Mouse (Mus musculus) thymus, adult 2 months (tissue): ENCODE measurements around the gene Matn1.

Experiments used
- CTCF ChIP-seq: fragments of 200-500 bp; IDR thresholded peaks from 2 replicates; pipeline ENCODE4 v1.5.1; 2012; ENCODE audit warnings: mild to moderate bottlenecking, control low read depth, low read length, moderate library complexity, borderline replicate concordance; ENCODE audit not compliant: control insufficient read depth, poor library complexity, insufficient read depth; ENCODE audit errors: extremely low read depth
- POLR2A ChIP-seq: fragments of 200-500 bp; IDR thresholded peaks from 2 replicates; pipeline ENCODE4 v1.6.1; 2012; ENCODE audit warnings: mild to moderate bottlenecking, low read length, control low read depth, moderate library complexity; ENCODE audit not compliant: control insufficient read depth, poor library complexity, insufficient read depth; ENCODE audit errors: extremely low read depth

- no peak for TF ChIP-seq POLR2A
- TF ChIP-seq CTCF: no peak
These were observed 594 bp downstream of the Matn1 start for GRCm38 (mm10) chr4:130944779-130945178.
